Mouse (Mus musculus): Measurements from ENCODE around the gene Tyk2. TPM values are rescaled to one million over a fixed set of nuclear protein-coding genes. Genes with fewer than 3 reads are reported as not detected.

Gene Tyk2
- polyA plus RNA-seq, 1 experiment = 46.1 TPM

GRCm38 (mm10) chr9:21149654-21150419, 18.8 kb upstream of the Tyk2 start, which contains the start of gene Cdc37:
TSS of gene Cdc37 (minus strand) at chr9:21149982.
- WGBS = 4% methylated on average over 56 of the region's 56 CpGs
- no peaks in the 10 kb centered on the region for H3K27me3 ChIP-seq (ENCODE audit: control insufficient read depth, insufficient read depth, low read length)
- H3K4me3 ChIP-seq (ENCODE audit: extremely low read depth, insufficient read depth, insufficient read length) = peak within 1 kb of the TSS; percentile 94
- TF ChIP-seq POLR2A (IDR thresholded peaks at IDR 0.05; ENCODE audit: low read depth, low read length) (peak; percentile 46), CTCF (IDR thresholded peaks at IDR 0.05; ENCODE audit: extremely low read depth, insufficient read depth, insufficient read length, insufficient replicate concordance) (no peak)
- peaks cover 1% of the 10 kb centered on the region; the same call in 1 of the 2 replicates for H3K36me3 ChIP-seq (ENCODE audit: control insufficient read depth, insufficient read depth, low read length)
- H3K27ac ChIP-seq (ENCODE audit: insufficient read depth, low read length) = peak within 1 kb of the TSS; percentile 85
- H3K4me1 ChIP-seq (ENCODE audit: control insufficient read depth, insufficient read depth, insufficient read length) = peaks cover 21% of the 10 kb centered on the region; the same call in 1 of the 2 replicates
- peak; percentile 77 to 90 for DNase-seq (ENCODE audit: low read depth in 1 of 2, low spot score in 2 of 2)

- H3K36me3 ChIP-seq (ENCODE audit: control insufficient read depth, insufficient read depth, low read length) = peaks cover 3% of the 10 kb centered on the region; the same call in 1 of the 2 replicates
- no peak for DNase-seq (ENCODE audit: low read depth in 1 of 2, low spot score in 2 of 2)
- no peak for TF ChIP-seq CTCF (IDR thresholded peaks at IDR 0.05; ENCODE audit: extremely low read depth, insufficient read depth, insufficient read length, insufficient replicate concordance)
- TF ChIP-seq POLR2A (IDR thresholded peaks at IDR 0.05; ENCODE audit: low read depth, low read length) = no peak
- no peaks in the 10 kb centered on the region for H3K27me3 ChIP-seq (ENCODE audit: control insufficient read depth, insufficient read depth, low read length)
- WGBS = 6% methylated on average over 8 of the region's 8 CpGs
- peak overlapping the region; percentile 94 for H3K4me3 ChIP-seq (ENCODE audit: extremely low read depth, insufficient read depth, insufficient read length)
- 0 out of 2 replicates have a peak overlapping the region, but pooled peaks have one; percentile 14 for H3K27ac ChIP-seq (ENCODE audit: insufficient read depth, low read length)
- H3K4me1 ChIP-seq (ENCODE audit: control insufficient read depth, insufficient read depth, insufficient read length) = peaks cover 21% of the 10 kb centered on the region; the same call in 1 of the 2 replicates
Measured at GRCm38 (mm10) chr9:21149077-21149653, 18.1 kb upstream of the Tyk2 start.

GRCm38 (mm10) chr9:21148427-21148826, 17.4 kb upstream of the Tyk2 start:
- peaks cover 21% of the 10 kb centered on the region; the same call in 1 of the 2 replicates for H3K4me1 ChIP-seq (ENCODE audit: control insufficient read depth, insufficient read depth, insufficient read length)
- DNase-seq (ENCODE audit: low read depth in 1 of 2, low spot score in 2 of 2) = no peak
- no peaks in the 10 kb centered on the region for H3K27me3 ChIP-seq (ENCODE audit: control insufficient read depth, insufficient read depth, low read length)
- H3K27ac ChIP-seq (ENCODE audit: insufficient read depth, low read length) = no peak overlapping the region
- H3K4me3 ChIP-seq (ENCODE audit: extremely low read depth, insufficient read depth, insufficient read length) = no peak overlapping the region
- peaks cover 4% of the 10 kb centered on the region; the same call in 1 of the 2 replicates for H3K36me3 ChIP-seq (ENCODE audit: control insufficient read depth, insufficient read depth, low read length)
- TF ChIP-seq POLR2A (IDR thresholded peaks at IDR 0.05; ENCODE audit: low read depth, low read length) (no peak), CTCF (IDR thresholded peaks at IDR 0.05; ENCODE audit: extremely low read depth, insufficient read depth, insufficient read length, insufficient replicate concordance) (no peak)

- Histone ChIP-seq H3K4me1 (ENCODE audit: control insufficient read depth, insufficient read depth, insufficient read length) (peaks cover 21% of the 10 kb centered on the region; the same call in 1 of the 2 replicates), H3K4me3 (ENCODE audit: extremely low read depth, insufficient read depth, insufficient read length) (peak overlapping the region; percentile 33; the same call in 1 of the 2 replicates), H3K27ac (ENCODE audit: insufficient read depth, low read length) (peak overlapping the region; percentile 66; the same call in 1 of the 2 replicates), H3K36me3 (ENCODE audit: control insufficient read depth, insufficient read depth, low read length) (peaks cover 18% of the 10 kb centered on the region), H3K27me3 (ENCODE audit: control insufficient read depth, insufficient read depth, low read length) (no peaks in the 10 kb centered on the region)
- TF ChIP-seq POLR2A (IDR thresholded peaks at IDR 0.05; ENCODE audit: low read depth, low read length) (no peak), CTCF (IDR thresholded peaks at IDR 0.05; ENCODE audit: extremely low read depth, insufficient read depth, insufficient read length, insufficient replicate concordance) (no peak)
- peak; percentile 55 to 60 for DNase-seq (ENCODE audit: low read depth in 1 of 2, low spot score in 2 of 2)
- WGBS = 12% methylated on average over 10 of the region's 10 CpGs
Measured at GRCm38 (mm10) chr9:21146722-21147121, 15.7 kb upstream of the Tyk2 start.

GRCm38 (mm10) chr9:21145431-21145830, 14.4 kb upstream of the Tyk2 start:
- TF ChIP-seq CTCF (IDR thresholded peaks at IDR 0.05; ENCODE audit: extremely low read depth, insufficient read depth, insufficient read length, insufficient replicate concordance) (no peak), POLR2A (IDR thresholded peaks at IDR 0.05; ENCODE audit: low read depth, low read length) (no peak)
- no peak overlapping the region for H3K27ac ChIP-seq (ENCODE audit: insufficient read depth, low read length)
- no peak overlapping the region for H3K4me3 ChIP-seq (ENCODE audit: extremely low read depth, insufficient read depth, insufficient read length)
- DNase-seq (ENCODE audit: low read depth in 1 of 2, low spot score in 2 of 2) = no peak
- H3K36me3 ChIP-seq (ENCODE audit: control insufficient read depth, insufficient read depth, low read length) = peaks cover 27% of the 10 kb centered on the region
- WGBS = 89% methylated on average over 4 of the region's 4 CpGs
- peaks cover 21% of the 10 kb centered on the region; the same call in 1 of the 2 replicates for H3K4me1 ChIP-seq (ENCODE audit: control insufficient read depth, insufficient read depth, insufficient read length)
- H3K27me3 ChIP-seq (ENCODE audit: control insufficient read depth, insufficient read depth, low read length) = no peaks in the 10 kb centered on the region

GRCm38 (mm10) chr9:21144361-21144760, 13.3 kb upstream of the Tyk2 start:
- peaks cover 37% of the 10 kb centered on the region for H3K36me3 ChIP-seq (ENCODE audit: control insufficient read depth, insufficient read depth, low read length)
- TF ChIP-seq POLR2A (IDR thresholded peaks at IDR 0.05; ENCODE audit: low read depth, low read length) (no peak), CTCF (IDR thresholded peaks at IDR 0.05; ENCODE audit: extremely low read depth, insufficient read depth, insufficient read length, insufficient replicate concordance) (no peak)
- H3K27ac ChIP-seq (ENCODE audit: insufficient read depth, low read length) = no peak overlapping the region
- H3K27me3 ChIP-seq (ENCODE audit: control insufficient read depth, insufficient read depth, low read length) = no peaks in the 10 kb centered on the region
- H3K4me3 ChIP-seq (ENCODE audit: extremely low read depth, insufficient read depth, insufficient read length) = no peak overlapping the region
- peaks cover 21% of the 10 kb centered on the region; the same call in 1 of the 2 replicates for H3K4me1 ChIP-seq (ENCODE audit: control insufficient read depth, insufficient read depth, insufficient read length)
- 91% methylated on average over 3 of the region's 3 CpGs for WGBS
- DNase-seq (ENCODE audit: low read depth in 1 of 2, low spot score in 2 of 2) = no peak

Measured in spleen, adult 2 months (tissue).